Mouse (Mus musculus) liver, adult (tissue): ENCODE data around the gene Ing4.

Experiments
- GATA4 ChIP-seq: IDR thresholded peaks from 2 replicates; pipeline ENCODE4 v1.6.1; 2014; ENCODE audit warnings: mild to moderate bottlenecking, low read length; ENCODE audit not compliant: insufficient replicate concordance

Ing4 gene

DNA sequence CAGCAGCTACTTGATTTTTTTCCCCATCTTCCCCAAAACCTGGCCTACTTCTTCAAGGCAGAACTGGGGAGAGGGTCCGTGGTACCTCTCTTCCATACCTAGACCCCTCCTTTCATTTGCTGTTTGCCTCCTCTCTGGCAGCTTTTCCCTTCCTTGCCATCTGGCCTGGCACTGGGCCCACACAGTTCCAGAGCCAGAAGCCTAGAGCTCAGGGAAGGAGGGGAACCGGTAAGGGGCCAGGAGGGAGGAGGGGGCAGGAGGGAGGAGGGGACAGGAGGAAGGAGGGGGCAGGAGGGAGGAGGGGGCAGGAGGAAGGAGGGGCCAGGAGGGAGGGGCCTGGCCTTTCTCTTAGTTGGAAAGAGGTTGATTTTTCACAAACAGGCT is 32.3 kb downstream of the Ing4 start:
- TF ChIP-seq GATA4: no peak

DNA sequence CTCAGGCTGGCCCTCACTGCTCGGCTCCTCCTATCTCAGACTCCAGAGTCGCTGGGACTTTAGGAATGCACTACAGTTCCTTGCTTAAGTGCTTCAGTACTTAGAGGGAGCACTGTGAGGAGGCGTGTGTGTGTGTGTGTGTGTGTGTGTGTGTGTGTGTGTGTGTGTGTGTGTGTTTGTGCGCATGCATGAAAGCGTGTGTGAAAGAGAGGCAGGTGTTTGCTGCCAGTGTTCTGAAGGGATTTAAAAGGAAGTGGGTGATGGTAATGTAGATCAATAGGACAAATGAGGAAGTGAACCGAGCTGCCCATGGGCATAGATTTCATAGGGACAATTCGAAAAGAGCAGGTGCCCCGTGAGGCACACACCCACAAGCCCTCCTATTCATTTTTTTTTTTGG is 34.3 kb downstream of the Ing4 start:
- TF ChIP-seq GATA4: no peak

GRCm38 (mm10) chr6:125081394-125081793 is 41.8 kb downstream of the Ing4 start:
- TF ChIP-seq GATA4: no peak

GRCm38 (mm10) chr6:125081797-125082560 is 42.4 kb downstream of the Ing4 start:
- TF ChIP-seq GATA4: no peak

DNA sequence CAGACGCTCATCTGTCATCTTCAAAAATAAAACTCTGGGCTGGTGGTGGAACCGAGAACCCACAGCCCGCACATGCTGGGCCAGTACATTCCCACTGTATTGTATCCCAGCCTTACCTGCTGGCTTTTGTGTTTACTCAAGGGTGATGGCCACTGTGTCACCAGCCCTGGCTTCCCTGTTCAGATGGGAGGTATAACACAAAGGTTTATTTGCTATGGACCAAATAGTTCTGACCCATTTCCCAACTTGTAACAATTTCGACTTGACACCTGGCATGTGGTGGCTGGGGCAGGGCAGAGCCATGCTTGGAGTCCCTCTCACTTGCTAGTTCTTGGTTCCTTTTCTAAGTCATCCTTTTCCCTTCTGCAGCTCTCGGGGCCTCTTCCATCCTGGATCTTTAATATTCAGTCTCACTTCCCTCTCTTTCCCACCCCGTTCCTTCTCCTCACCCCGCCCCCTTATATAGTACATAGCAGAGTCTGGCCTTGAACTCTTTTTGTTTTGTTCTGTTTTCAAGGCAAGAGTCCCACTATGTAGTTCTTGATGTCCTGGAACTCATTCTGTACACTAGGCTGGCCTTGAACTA is 43.3 kb downstream of the Ing4 start:
- TF ChIP-seq GATA4: no peak

GRCm38 (mm10) chr6:125084424-125084823 is 44.9 kb downstream of the Ing4 start:
- TF ChIP-seq GATA4: no peak

DNA sequence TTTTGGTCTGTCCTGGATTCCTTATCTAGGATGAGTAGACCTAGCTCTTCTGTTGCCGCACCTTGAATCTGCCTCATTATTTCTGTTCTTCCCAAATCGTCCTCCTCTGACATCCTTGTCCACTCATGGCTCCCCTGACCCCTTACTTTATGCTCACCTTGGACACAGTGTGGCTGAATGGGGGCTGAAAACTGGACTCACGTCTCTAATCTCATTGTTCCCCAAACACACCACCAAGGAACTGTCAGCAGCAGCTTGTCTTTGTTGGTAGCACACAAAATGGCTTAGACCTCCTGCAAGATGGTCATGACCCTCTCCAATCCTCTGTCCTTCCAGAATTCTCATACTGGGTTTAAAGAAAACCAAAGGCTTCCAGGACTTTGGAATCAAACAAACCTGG is 48.4 kb downstream of the Ing4 start:
- no peak for TF ChIP-seq GATA4

- no peak; the same call in 1 of the 2 replicates for TF ChIP-seq GATA4
These were observed 49.2 kb downstream of the Ing4 start for GRCm38 (mm10) chr6:125088561-125089321.

- TF ChIP-seq GATA4: no peak
These were observed 50.2 kb downstream of the Ing4 start for GRCm38 (mm10) chr6:125089521-125090321.

GRCm38 (mm10) chr6:125090341-125091085 is 51.0 kb downstream of the Ing4 start:
- no peak for TF ChIP-seq GATA4

- no peak for TF ChIP-seq GATA4
These were observed 52.8 kb downstream of the Ing4 start for GRCm38 (mm10) chr6:125092372-125092771.

DNA sequence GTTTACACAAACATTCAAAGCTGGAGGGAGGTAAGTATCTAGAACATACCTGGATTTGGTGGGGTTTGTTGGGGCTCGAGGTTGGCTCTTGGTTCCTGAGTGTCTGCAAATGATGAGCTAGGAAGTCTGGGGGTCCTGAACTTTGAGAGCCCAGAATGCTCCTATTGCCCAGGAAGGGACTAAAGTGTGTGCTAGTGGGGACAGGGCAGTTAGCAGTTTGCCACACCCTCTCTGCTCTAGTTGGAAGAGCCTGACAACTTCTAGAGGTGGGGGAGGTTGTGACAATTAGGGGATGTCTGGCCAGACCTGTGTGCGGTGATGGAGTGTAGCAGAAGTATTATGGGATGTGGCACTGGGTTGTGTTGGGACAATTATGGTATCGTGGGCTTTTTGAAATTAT is 55.3 kb downstream of the Ing4 start:
- TF ChIP-seq GATA4: no peak

GRCm38 (mm10) chr6:125095391-125096278 is 56.1 kb downstream of the Ing4 start, which contains the start of gene Chd4:
Chd4 (plus strand) TSS chr6:125095981.
- TF ChIP-seq GATA4: no peak

- no peak for TF ChIP-seq GATA4
These were observed 56.7 kb downstream of the Ing4 start for GRCm38 (mm10) chr6:125096279-125096596.
